Mouse (Mus musculus): ENCODE measurements at regions not wholly inside any gene's neighbourhood (a gene's known extent, or its start where the extent isn't known, plus 50 kb on each side); places are given as distances from the start of the nearest gene placed in this dataset.

GRCm38 (mm10) chr8:77979106-77979505, 234.0 kb upstream of the Ttc29 start:
- TF ChIP-seq POLR2A (IDR thresholded peaks at IDR 0.05; ENCODE audit: borderline replicate concordance, extremely low read depth, insufficient read depth, insufficient read length, poor library complexity, severe bottlenecking): no peak
- TF ChIP-seq CTCF (IDR thresholded peaks at IDR 0.05; ENCODE audit: borderline replicate concordance, extremely low read depth, insufficient read depth, insufficient read length): no peak

Measured in brain, embryonic 14.5 days (tissue).